Mouse (Mus musculus) heart, embryonic 11.5 days (tissue): Measurements from ENCODE around the gene Zfp729b. TPM values are rescaled to one million over a fixed set of nuclear protein-coding genes. Genes with fewer than 3 reads are reported as not detected.

Source experiments
- ATAC-seq: fragments of 200-750 bp; cut with Nextera tagmentation; replicated peaks from 2 replicates; pipeline ENCODE4 v1.8.0; 2017; ENCODE audit warnings: moderate library complexity; ENCODE audit not compliant: insufficient number of reproducible peaks, low FRiP score, low TSS enrichment
- H3K27ac ChIP-seq: fragments of 300-500 bp; sonication (generic); 2 replicates; pipeline ENCODE4 v1.5.1; 2014; ENCODE audit warnings: mild to moderate bottlenecking, low read depth, low read length
- H3K27me3 ChIP-seq: fragments of 300-500 bp; sonication (generic); 2 replicates; pipeline ENCODE4 v1.6.1; 2014; ENCODE audit warnings: mild to moderate bottlenecking, low read length, mixed read lengths; ENCODE audit not compliant: control insufficient read depth, insufficient read depth
- H3K36me3 ChIP-seq: fragments of 300-500 bp; sonication (generic); 2 replicates; pipeline ENCODE4 v1.6.1; 2014; ENCODE audit warnings: mild to moderate bottlenecking, low read length, moderate library complexity, mixed read lengths; ENCODE audit not compliant: control insufficient read depth, insufficient read depth
- H3K4me1 ChIP-seq: fragments of 300-500 bp; sonication (generic); 2 replicates; pipeline ENCODE4 v1.6.1; 2014; ENCODE audit warnings: low read length; ENCODE audit not compliant: control insufficient read depth, insufficient read depth
- H3K4me2 ChIP-seq: fragments of 300-500 bp; sonication (generic); 2 replicates; pipeline ENCODE4 v1.6.1; 2014; ENCODE audit warnings: mild to moderate bottlenecking, moderate library complexity
- H3K4me3 ChIP-seq: fragments of 300-500 bp; sonication (generic); 2 replicates; pipeline ENCODE4 v1.5.1; 2014; ENCODE audit warnings: low read depth, low read length
- H3K9ac ChIP-seq: fragments of 300-500 bp; sonication (generic); 2 replicates; pipeline ENCODE4 v1.6.1; 2014; ENCODE audit warnings: mild to moderate bottlenecking, low read depth, low read length, moderate library complexity
- H3K9me3 ChIP-seq: fragments of 300-500 bp; sonication (generic); replicated peaks from 2 replicates; pipeline ENCODE4 v1.6.1; 2016; ENCODE audit warnings: low read length; ENCODE audit not compliant: control insufficient read depth
- WGBS: fragments of 180-500 bp; shearing (Covaris S2); extraction: QIAGEN DNeasy Blood & Tissue Kit; methylation state at CpG from one replicate; pipeline ENCODE4 v1.1.7; 2014; ENCODE audit not compliant: insufficient replicate concordance; 5-methylcytosine and 5-hydroxymethylcytosine counted together
- polyA plus RNA-seq: library from polyadenylated mRNA; unstranded; fragments of >200 nt; fragmentation: Nextera tagmentation; extraction: Ambion mirVana; gene quantifications from 2 replicates; pipeline ENCODE4 v1.2.1, GENCODE M21; 2014

The Zfp729b gene
- 3.0 and 3.1 TPM in 2 replicates for polyA plus RNA-seq

DNA sequence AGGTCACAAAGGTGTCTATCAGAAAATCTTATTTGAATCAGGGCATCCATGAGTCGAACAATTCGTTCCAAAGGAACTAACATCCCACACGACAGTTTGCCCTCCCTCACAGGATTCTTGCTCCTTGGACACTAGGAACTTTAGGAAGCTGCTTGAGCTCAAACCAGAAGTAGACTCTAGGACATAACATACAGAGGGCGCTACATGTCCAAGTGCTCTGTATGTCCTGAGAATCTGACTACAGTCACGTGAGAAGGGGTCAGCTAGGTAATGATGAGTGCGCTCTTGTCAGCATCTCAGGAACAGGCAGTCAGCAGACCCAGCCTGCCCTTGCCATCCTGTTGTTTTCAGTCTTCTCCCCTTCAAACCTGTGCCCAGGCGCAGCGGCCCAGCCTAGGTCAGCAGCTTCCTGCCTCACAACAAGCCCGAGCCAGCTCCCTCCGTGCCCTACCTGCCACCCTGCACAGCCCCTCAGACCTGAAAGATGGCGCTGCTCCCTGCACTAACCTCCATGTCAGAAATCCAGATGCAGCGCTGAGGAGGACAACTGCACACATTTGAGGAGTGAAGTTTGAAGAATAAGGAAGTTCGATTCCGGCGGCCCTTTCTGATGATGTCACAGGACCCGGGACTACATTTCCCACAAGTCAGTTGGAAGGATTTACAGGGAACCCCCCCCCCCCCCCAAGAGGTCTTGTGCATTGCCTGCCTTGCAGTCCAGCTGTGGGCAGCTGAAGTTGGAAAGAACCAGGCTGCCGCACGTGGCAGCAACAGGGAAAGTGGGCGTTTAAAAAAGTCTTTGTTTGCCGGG is at the start of gene Zfp729b:
Gene Zfp729b, minus strand, starts transcription at position 642 of the 811 bp plus-strand sequence.
- no peaks in the 10 kb centered on the region for H3K9me3 ChIP-seq
- no peaks in the 10 kb centered on the region for H3K27me3 ChIP-seq
- WGBS: 4% methylated on average over 20 of the region's 20 CpGs
- peak within 1 kb of the TSS; percentile 65 for H3K4me2 ChIP-seq
- H3K27ac ChIP-seq: peak within 1 kb of the TSS; percentile 62
- no peaks in the 10 kb centered on the region for H3K36me3 ChIP-seq
- H3K4me1 ChIP-seq: peaks cover 3% of the 10 kb centered on the region; the same call in 1 of the 2 replicates
- ATAC-seq: peak; percentile 91
- H3K4me3 ChIP-seq: peak within 1 kb of the TSS; percentile 79
- H3K9ac ChIP-seq: peak within 1 kb of the TSS; percentile 83

DNA sequence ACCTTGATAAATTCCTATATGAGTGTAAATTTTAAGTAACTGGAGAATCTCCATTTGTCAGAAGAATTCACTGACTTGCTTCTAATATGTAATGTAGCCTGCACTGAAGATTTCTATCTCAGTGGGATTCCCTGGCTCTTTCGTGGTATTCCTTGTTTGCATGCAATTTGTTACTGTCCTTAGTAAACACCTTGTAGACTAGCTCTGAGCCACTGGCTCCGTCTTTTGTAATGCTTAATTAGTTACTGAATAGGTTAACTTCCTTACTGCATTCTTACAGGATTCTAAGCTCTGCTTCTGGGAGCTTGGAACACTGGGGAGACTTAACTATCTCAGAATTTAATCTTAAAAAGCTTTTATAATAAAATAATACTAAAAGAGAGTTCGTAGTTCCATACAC is 43.0 kb upstream of the Zfp729b start:
- Histone ChIP-seq H3K27me3 (no peaks in the 10 kb centered on the region), H3K4me2 (no peak overlapping the region), H3K9me3 (no peaks in the 10 kb centered on the region), H3K27ac (no peak overlapping the region), H3K4me3 (no peak overlapping the region), H3K4me1 (no peaks in the 10 kb centered on the region), H3K36me3 (no peaks in the 10 kb centered on the region), H3K9ac (no peak overlapping the region)
- no peak for ATAC-seq
- WGBS: 55% methylated on average over 3 of the region's 3 CpGs

DNA sequence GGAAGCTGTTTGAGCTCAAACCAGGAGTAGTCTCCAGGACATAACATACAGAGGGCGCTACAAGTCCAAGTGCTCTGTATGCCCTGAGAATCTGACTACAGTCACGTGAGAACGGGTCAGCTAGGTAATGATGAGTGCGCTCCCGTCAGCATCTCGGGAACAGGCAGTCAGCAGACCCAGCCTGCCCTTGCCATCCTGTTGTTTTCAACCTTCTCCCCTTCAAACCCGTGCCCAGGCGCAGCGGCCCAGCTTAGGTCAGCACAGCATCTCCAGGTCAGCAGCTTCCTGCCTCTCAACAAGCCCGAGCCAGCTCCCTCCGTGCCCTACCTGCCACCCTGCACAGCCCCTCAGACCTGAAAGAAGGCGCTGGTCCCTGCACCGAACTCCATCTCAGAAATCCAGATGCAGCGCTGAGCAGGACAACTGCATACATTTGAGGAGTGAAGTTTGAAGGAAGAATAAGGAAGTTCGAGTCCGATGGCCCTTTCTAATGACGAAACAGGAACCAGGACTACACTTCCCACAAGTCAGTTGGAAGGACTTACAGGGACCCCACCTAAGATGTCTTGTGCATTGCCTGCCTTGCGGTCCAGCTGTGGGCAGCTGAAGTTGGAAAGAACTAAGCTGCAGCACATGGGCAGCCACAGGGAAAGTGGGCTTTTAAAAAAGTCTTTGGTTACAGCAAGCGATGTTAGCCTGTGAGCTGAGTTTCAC is 27.9 kb upstream of the Zfp729b start, which contains the start of the genes Gm49345 and Zfp729a:
Gene Gm49345, minus strand, starts transcription at position 476 of the 714 bp plus-strand sequence.
Gene Zfp729a, minus strand, starts transcription at position 498 of the 714 bp plus-strand sequence.
- H3K9me3 ChIP-seq: no peaks in the 10 kb centered on the region
- H3K4me3 ChIP-seq: peak within 1 kb of the TSS; percentile 93
- H3K9ac ChIP-seq: peak within 1 kb of the TSS; percentile 83
- no peaks in the 10 kb centered on the region for H3K36me3 ChIP-seq
- under 1% methylated on average over 19 of the region's 19 CpGs for WGBS
- H3K4me1 ChIP-seq: no peaks in the 10 kb centered on the region
- peak; percentile 97 for ATAC-seq
- no peaks in the 10 kb centered on the region for H3K27me3 ChIP-seq
- peak within 1 kb of the TSS; percentile 61 for H3K4me2 ChIP-seq
- 0 out of 2 replicates have a peak within 1 kb of the TSS, but pooled peaks have one; percentile 35 for H3K27ac ChIP-seq

DNA sequence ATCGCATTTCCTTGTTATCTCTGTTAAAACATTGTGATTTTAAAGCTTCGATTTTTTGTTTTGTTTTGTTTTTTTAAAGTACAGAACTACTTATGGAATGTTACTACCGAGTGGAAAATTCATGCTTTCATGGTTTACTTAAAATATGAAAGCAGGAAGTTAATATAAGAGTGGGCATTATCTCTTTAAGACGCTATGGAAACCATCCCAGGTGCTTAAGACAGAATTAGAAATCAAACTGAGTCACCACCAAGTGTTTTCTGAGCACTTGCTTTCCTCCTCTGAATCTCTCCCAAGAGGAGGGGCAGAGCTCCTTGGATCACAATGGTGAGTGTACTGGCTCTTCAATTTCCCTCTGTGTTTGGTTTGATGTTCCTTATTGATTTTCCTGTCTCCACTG is 601 bp upstream of the Zfp729b start:
- Histone ChIP-seq H3K9ac (no peak overlapping the region), H3K27ac (no peak overlapping the region), H3K4me3 (no peak overlapping the region), H3K9me3 (no peaks in the 10 kb centered on the region), H3K27me3 (no peaks in the 10 kb centered on the region), H3K4me1 (peaks cover 3% of the 10 kb centered on the region; the same call in 1 of the 2 replicates), H3K36me3 (no peaks in the 10 kb centered on the region), H3K4me2 (no peak overlapping the region; the same call in 1 of the 2 replicates)
- ATAC-seq: no peak
- 86% methylated on average over 4 of the region's 4 CpGs for WGBS

DNA sequence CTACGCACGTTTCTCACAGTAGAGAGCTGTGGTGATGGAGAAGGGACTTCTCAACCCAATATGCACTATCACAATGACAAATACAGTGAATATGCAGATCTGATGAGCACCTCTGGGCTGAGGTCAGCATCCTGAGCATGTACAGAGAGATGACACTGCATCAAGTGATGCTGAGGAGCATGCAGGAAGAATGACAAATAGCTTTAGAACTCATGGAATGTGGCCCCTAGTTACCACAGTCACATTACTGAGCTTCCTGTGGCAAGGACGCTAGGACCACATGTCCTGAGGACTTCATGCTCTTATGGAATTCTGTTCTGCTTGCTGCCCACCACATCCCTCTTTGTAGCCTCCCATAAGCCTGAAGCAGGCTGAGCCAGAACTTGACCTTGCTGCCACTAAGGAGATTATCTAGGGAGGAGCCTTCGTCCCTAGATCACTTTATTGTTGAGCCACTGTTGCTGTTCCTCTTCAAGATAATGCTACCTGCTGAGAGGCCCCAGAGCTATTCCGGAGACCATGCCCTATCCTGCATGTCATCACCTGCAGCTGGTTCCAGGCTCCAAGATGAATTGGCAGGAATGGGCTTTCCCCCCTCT is 36.8 kb downstream of the Zfp729b start:
- Histone ChIP-seq H3K36me3 (no peaks in the 10 kb centered on the region), H3K4me2 (no peak overlapping the region), H3K4me3 (no peak overlapping the region), H3K4me1 (no peaks in the 10 kb centered on the region), H3K9me3 (no peaks in the 10 kb centered on the region), H3K27me3 (no peaks in the 10 kb centered on the region), H3K9ac (no peak overlapping the region), H3K27ac (no peak overlapping the region)
- no peak for ATAC-seq
- 67% methylated on average over 5 of the region's 5 CpGs for WGBS

DNA sequence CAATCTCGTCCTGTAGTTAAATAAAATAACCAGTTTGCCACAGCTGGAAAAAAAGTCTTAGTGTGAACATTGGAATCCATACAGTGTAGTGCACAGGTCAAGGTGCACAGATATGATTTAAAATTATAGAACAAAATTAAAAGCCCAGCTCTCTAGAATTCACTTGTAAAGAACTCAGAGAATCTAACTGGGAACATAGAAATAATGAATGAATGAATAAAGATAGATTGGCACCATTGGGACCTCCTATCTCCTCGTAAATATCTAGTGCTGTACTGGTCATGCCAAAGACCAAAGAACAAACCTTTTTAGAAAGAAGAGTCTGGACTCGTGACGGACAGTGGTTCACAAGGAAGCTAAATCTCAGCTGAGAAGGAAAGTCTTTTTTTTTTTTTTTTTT is 55.8 kb downstream of the Zfp729b start, which contains the start of gene Zfp748:
Gene Zfp748, minus strand, starts transcription at position 101 of the 400 bp plus-strand sequence.
- 74% methylated on average over 4 of the region's 4 CpGs for WGBS
- Histone ChIP-seq H3K27me3 (no peaks in the 10 kb centered on the region), H3K9me3 (no peaks in the 10 kb centered on the region), H3K9ac (peak within 1 kb of the TSS; percentile 90), H3K4me1 (peaks cover 8% of the 10 kb centered on the region), H3K36me3 (no peaks in the 10 kb centered on the region), H3K27ac (peak within 1 kb of the TSS; percentile 86), H3K4me3 (peak within 1 kb of the TSS; percentile 82), H3K4me2 (peak within 1 kb of the TSS; percentile 73)
- no peak for ATAC-seq

DNA sequence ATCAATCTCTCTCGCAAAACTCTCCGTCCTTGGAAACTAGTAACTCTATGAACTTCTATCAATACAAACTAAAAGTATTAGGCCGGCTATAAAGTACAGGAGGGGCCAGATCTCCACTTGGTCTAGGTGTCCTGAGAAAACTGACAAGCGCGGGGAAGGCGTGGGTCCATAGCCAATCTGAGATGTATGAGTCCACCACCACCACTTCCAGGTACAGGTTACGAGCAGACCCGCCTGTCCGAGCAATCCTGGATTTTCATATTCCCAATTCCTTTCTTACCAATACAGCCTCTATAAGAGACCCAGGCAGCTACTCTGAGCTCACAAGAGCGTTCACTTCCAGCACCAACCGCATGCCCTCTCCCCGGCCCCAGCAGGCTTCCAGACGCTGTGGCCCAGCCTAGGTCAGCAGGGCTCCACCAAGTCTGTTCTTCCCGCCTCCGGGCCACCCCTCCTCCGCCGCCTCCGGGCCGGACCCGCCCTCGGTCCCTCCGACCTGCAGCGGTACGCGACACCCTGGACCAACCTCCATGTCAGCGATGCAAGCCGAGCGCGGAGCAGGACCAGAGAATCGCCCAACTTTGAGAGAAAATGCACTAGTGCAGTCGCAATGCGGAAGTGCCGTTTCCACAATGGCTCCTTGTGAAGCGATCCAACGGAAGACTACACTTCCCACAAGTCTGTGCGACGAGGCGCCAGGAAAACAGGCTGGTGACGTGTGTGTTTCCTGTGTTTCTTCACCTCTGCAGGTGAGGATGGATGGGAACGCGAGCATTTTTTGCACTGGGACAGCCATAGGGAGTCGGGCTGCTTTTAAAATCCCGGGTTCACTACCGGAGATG is 56.8 kb downstream of the Zfp729b start:
- Histone ChIP-seq H3K4me2 (peak overlapping the region; percentile 73), H3K27ac (peak overlapping the region; percentile 86), H3K4me1 (peaks cover 8% of the 10 kb centered on the region), H3K36me3 (no peaks in the 10 kb centered on the region), H3K27me3 (no peaks in the 10 kb centered on the region), H3K9me3 (no peaks in the 10 kb centered on the region), H3K4me3 (peak overlapping the region; percentile 82), H3K9ac (peak overlapping the region; percentile 90)
- WGBS: under 1% methylated on average over 44 of the region's 44 CpGs
- peak; percentile 96 for ATAC-seq
